Mouse (Mus musculus) neural tube, embryonic 12.5 days (tissue): ENCODE measurements around the gene Csrp1. TPM values are rescaled to one million over a fixed set of nuclear protein-coding genes. Genes with fewer than 3 reads are reported as not detected.
A peak's percentile ranks its signal among the peaks of the same experiment; 100 is the strongest.

Experiments
- ATAC-seq: fragments of 200-750 bp; cut with Nextera tagmentation; 2 replicates; pipeline ENCODE4 v1.8.0; 2017; ENCODE audit warnings: low read depth, mild to moderate bottlenecking, moderate TSS enrichment, moderate library complexity; ENCODE audit not compliant: low FRiP score
- H3K27ac ChIP-seq: fragments of 300-500 bp; sonication (generic); 2 replicates; pipeline ENCODE4 v1.5.1; 2016
- H3K27me3 ChIP-seq: fragments of 300-500 bp; sonication (generic); replicated peaks from 2 replicates; pipeline ENCODE4 v1.6.1; 2016; ENCODE audit warnings: mild to moderate bottlenecking
- H3K36me3 ChIP-seq: fragments of 300-500 bp; sonication (generic); 2 replicates; pipeline ENCODE4 v1.6.1; 2016; ENCODE audit warnings: mild to moderate bottlenecking
- H3K4me1 ChIP-seq: fragments of 300-500 bp; sonication (generic); 2 replicates; pipeline ENCODE4 v1.6.1; 2016
- H3K4me2 ChIP-seq: fragments of 300-500 bp; sonication (generic); replicated peaks from 2 replicates; pipeline ENCODE4 v1.6.1; 2016; ENCODE audit warnings: mild to moderate bottlenecking
- H3K4me3 ChIP-seq: fragments of 300-500 bp; sonication (generic); 2 replicates; pipeline ENCODE4 v1.5.1; 2016
- H3K9ac ChIP-seq: fragments of 300-500 bp; sonication (generic); 2 replicates; pipeline ENCODE4 v1.6.1; 2016; ENCODE audit warnings: mild to moderate bottlenecking
- H3K9me3 ChIP-seq: fragments of 300-500 bp; sonication (generic); 2 replicates; pipeline ENCODE4 v1.6.1; 2016; ENCODE audit warnings: mild to moderate bottlenecking
- WGBS: fragments of 180-500 bp; shearing (Covaris S2); methylation state at CpG from one replicate; pipeline ENCODE4 v1.1.7; 2016; 5-methylcytosine and 5-hydroxymethylcytosine counted together
- polyA plus RNA-seq: library from polyadenylated mRNA; unstranded; fragments of >200 nt; fragmentation: Nextera tagmentation; extraction: Ambion mirVana; gene quantifications from 2 replicates; pipeline ENCODE4 v1.2.1, GENCODE M21; 2016

Gene Csrp1
- polyA plus RNA-seq, 1 experiment from 2014 or later, result 44.9 TPM

DNA sequence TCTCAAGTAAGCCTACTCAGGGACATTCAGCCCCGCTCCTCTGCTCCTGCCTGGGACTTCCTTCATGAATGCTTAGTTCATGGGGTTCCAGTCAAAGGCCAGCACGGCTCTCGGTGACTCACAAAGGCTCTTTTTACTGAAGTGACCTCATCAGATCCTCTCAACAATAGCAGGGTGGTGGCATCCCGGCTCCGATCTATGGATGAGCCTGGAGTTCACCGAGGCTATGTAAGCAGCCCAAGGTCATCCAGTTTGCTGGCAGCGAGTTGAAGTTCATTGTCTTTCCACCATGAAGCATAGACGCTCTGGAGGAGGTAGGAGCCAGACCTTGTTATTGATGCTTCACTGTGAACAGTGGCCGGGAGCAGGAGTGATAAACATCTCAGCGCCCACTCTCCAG is 63.0 kb downstream of the Csrp1 start:
- Histone ChIP-seq H3K36me3 (no peaks in the 10 kb centered on the region), H3K4me2 (no peak overlapping the region), H3K9me3 (no peaks in the 10 kb centered on the region), H3K9ac (no peak overlapping the region), H3K27me3 (no peaks in the 10 kb centered on the region), H3K4me3 (no peak overlapping the region), H3K27ac (no peak overlapping the region), H3K4me1 (peaks cover 28% of the 10 kb centered on the region)
- ATAC-seq, result no peak
- 22% methylated on average over 10 of the region's 10 CpGs for WGBS

- WGBS, result 53% methylated on average over 3 of the region's 3 CpGs
- Histone ChIP-seq H3K9me3 (no peaks in the 10 kb centered on the region), H3K4me1 (peaks cover 9% of the 10 kb centered on the region), H3K4me2 (no peak overlapping the region), H3K27ac (no peak overlapping the region), H3K9ac (no peak overlapping the region), H3K4me3 (no peak overlapping the region), H3K27me3 (0 out of 2 replicates have a peak, but pooled peaks cover under 1% of the 10 kb centered on the region), H3K36me3 (no peaks in the 10 kb centered on the region)
- 0 out of 2 replicates have a peak, but pooled peaks have one; percentile 42 for ATAC-seq
Observed at GRCm38 (mm10) chr1:135787799-135788198, 67.9 kb downstream of the Csrp1 start.

- Histone ChIP-seq H3K9ac (no peak overlapping the region), H3K27ac (no peak overlapping the region), H3K4me1 (peaks cover 11% of the 10 kb centered on the region), H3K4me2 (peak overlapping the region; percentile 22; the same call in 1 of the 2 replicates), H3K27me3 (0 out of 2 replicates have a peak, but pooled peaks cover 3% of the 10 kb centered on the region), H3K4me3 (no peak overlapping the region), H3K36me3 (no peaks in the 10 kb centered on the region), H3K9me3 (no peaks in the 10 kb centered on the region)
- 30% methylated on average over 10 of the region's 10 CpGs for WGBS
- no peak for ATAC-seq
Observed at GRCm38 (mm10) chr1:135788708-135789107, 68.8 kb downstream of the Csrp1 start.

DNA sequence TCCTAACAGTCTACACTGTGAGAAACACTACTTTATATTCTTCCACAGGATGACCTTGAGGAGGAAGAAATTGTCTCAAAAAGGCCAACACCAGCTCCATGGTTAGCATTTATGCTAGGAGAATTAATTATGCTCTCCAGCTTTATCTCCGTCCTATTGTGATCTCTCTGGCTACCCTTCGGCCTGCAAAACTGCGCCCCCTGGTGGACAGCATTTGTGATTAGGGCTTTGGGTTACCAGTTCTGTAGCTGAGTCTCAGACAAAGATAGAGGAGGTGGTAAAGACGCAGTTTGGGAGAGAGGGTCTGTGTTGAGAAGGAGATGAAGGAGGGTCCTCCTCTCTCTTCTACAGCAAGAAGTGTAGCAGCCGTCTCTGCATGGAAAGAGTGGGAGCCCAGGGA is 70.0 kb downstream of the Csrp1 start:
- no peaks in the 10 kb centered on the region for H3K36me3 ChIP-seq
- ATAC-seq, result 0 out of 2 replicates have a peak, but pooled peaks have one; percentile 8
- WGBS, result 12% methylated on average over 5 of the region's 5 CpGs
- 0 out of 2 replicates have a peak, but pooled peaks cover 3% of the 10 kb centered on the region for H3K27me3 ChIP-seq
- H3K4me3 ChIP-seq, result no peak overlapping the region
- H3K4me1 ChIP-seq, result peaks cover 13% of the 10 kb centered on the region
- no peaks in the 10 kb centered on the region for H3K9me3 ChIP-seq
- no peak overlapping the region for H3K4me2 ChIP-seq
- H3K27ac ChIP-seq, result no peak overlapping the region
- no peak overlapping the region for H3K9ac ChIP-seq

DNA sequence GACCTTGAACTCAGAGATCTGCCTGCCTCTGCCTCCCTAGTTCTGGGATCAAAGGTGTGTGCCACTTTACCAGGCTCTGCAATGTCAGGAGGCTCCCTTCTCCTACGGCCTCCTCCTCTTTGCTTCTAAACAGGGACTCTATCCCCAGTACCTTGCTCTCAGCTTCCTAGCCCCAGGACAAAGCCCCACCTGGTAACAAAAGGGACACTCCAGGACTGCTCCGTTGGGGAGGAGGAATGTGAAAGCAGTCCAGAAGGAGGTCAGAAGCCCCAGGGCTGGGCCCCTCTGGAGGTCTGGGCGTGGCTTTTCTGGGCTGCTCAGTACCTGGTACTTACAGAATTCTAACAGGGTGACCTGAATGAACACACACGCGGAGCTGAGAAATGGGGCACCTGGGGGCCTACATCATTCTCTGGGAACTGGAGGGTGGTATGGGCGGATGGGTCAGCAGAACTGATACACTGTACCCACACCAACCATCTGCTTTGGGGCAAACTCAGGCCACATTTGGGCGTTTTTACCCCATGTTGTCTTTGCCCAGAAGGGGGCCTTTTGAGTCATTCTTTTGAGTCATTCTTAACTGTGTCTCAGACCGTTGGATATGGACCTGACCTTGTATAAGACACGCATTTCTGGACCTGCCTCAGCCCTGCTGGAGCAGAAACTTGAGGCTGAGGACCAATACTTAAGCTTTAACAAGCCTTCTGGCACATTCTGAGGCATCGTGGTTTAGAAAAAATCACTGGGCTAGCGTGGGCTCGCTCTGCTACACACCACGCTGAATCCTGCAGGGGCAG is 72.5 kb downstream of the Csrp1 start:
- Histone ChIP-seq H3K9me3 (no peaks in the 10 kb centered on the region), H3K27me3 (0 out of 2 replicates have a peak, but pooled peaks cover 3% of the 10 kb centered on the region), H3K27ac (no peak overlapping the region), H3K4me1 (peaks cover 13% of the 10 kb centered on the region), H3K4me3 (no peak overlapping the region), H3K36me3 (no peaks in the 10 kb centered on the region), H3K4me2 (no peak overlapping the region), H3K9ac (no peak overlapping the region)
- no peak for ATAC-seq
- WGBS, result 67% methylated on average over 13 of the region's 13 CpGs

GRCm38 (mm10) chr1:135793370-135794215 is 73.7 kb downstream of the Csrp1 start:
- peaks cover 12% of the 10 kb centered on the region for H3K4me1 ChIP-seq
- ATAC-seq, result no peak
- H3K4me3 ChIP-seq, result no peak overlapping the region
- 17% methylated on average over 27 of the region's 27 CpGs for WGBS
- no peak overlapping the region for H3K27ac ChIP-seq
- H3K4me2 ChIP-seq, result peak overlapping the region; percentile 46
- H3K9me3 ChIP-seq, result no peaks in the 10 kb centered on the region
- peak overlapping the region; percentile 21; the same call in 1 of the 2 replicates for H3K9ac ChIP-seq
- H3K27me3 ChIP-seq, result 0 out of 2 replicates have a peak, but pooled peaks cover 3% of the 10 kb centered on the region
- H3K36me3 ChIP-seq, result no peaks in the 10 kb centered on the region

DNA sequence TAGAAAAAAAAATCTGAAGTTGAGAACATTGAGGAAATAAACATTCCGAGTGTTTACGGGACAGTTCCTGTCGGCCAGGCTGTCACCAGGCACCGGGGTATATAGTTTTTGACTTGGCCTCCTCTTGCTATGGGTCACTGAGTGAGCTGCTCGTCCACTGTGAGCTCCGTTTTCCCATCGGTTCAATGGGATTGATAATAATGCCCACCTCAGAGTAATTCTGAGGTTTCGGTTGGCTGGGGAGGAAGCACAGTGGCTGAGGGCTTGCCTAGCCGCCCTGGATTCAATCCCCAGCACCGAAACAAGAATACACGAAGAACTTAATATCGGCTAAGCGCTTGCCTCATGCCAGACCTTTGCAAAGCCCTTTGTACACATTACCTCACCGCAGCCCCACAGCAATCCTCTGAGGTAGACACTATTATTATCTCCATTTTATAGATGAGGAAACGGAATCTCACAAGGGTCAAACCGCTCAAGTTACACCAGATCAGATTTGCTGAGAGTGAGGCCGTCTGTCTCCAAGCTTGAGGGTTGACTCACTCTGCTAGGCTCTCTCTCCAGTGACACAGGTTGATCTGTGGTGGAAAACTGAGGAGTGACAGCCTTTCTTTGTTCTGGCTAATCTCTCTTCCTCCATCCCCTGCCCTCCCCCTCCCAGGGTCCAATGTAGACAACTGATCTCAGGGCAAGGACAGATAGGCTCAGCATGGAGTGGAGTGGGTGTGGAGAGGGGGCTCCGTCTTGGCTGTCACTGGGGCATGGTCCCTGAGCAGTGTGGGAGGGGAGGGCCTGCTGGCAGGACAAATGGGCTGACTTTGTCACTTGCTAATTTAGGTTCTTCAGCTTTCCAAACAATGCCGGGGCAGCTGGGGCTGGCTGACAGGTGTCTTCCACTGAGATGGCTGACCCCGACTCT is 74.6 kb downstream of the Csrp1 start:
- Histone ChIP-seq H3K4me3 (no peak overlapping the region), H3K27me3 (0 out of 2 replicates have a peak, but pooled peaks cover 3% of the 10 kb centered on the region), H3K4me1 (peaks cover 8% of the 10 kb centered on the region; the same call in 1 of the 2 replicates), H3K9me3 (no peaks in the 10 kb centered on the region), H3K9ac (no peak overlapping the region), H3K4me2 (peak overlapping the region; percentile 46), H3K36me3 (no peaks in the 10 kb centered on the region), H3K27ac (no peak overlapping the region)
- WGBS, result 56% methylated on average over 20 of the region's 20 CpGs
- ATAC-seq, result no peak

DNA sequence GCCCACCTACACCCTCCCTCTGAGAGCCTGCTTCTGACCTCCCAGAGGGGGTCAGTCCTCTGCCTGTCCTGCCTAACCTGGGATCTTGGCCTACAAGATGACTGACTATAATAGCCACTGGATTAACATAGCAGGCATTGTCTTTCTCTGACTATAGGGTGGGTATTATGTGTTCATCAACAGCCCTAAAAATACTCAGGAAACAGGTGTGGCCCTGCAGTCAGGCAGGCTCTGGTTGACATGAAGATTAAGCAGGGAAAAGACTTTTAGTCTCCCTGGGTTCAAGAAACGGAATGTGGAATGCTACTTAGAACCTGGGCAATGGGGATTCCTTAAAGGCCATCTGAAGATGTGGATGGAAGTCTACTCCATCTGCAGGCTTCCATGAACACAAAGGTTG is 78.6 kb downstream of the Csrp1 start:
- H3K27ac ChIP-seq, result no peak overlapping the region
- H3K27me3 ChIP-seq, result no peaks in the 10 kb centered on the region
- no peak overlapping the region for H3K4me3 ChIP-seq
- H3K9me3 ChIP-seq, result no peaks in the 10 kb centered on the region
- peaks cover 14% of the 10 kb centered on the region for H3K4me1 ChIP-seq
- no peak overlapping the region for H3K4me2 ChIP-seq
- no peak overlapping the region for H3K9ac ChIP-seq
- H3K36me3 ChIP-seq, result no peaks in the 10 kb centered on the region
- 72% methylated on average over 1 of the region's 1 CpGs for WGBS
- no peak for ATAC-seq

GRCm38 (mm10) chr1:135799109-135799627 is 79.3 kb downstream of the Csrp1 start:
- Histone ChIP-seq H3K4me2 (no peak overlapping the region), H3K9ac (no peak overlapping the region), H3K36me3 (no peaks in the 10 kb centered on the region), H3K4me3 (no peak overlapping the region), H3K9me3 (no peaks in the 10 kb centered on the region), H3K4me1 (peaks cover 9% of the 10 kb centered on the region), H3K27me3 (no peaks in the 10 kb centered on the region), H3K27ac (no peak overlapping the region)
- 66% methylated on average over 8 of the region's 8 CpGs for WGBS
- no peak for ATAC-seq

- Histone ChIP-seq H3K27ac (no peak overlapping the region), H3K9ac (no peak overlapping the region), H3K4me3 (no peak overlapping the region), H3K9me3 (no peaks in the 10 kb centered on the region), H3K4me1 (peaks cover 9% of the 10 kb centered on the region), H3K4me2 (no peak overlapping the region), H3K27me3 (no peaks in the 10 kb centered on the region), H3K36me3 (no peaks in the 10 kb centered on the region)
- WGBS, result 53% methylated on average over 8 of the region's 8 CpGs
- ATAC-seq, result peak; percentile 50
Observed at GRCm38 (mm10) chr1:135800192-135800950, 80.5 kb downstream of the Csrp1 start.
